Mouse (Mus musculus) thymus, adult 2 months (tissue): ENCODE measurements at regions not wholly inside any gene's neighbourhood (a gene's known extent, or its start where the extent isn't known, plus 50 kb on each side); places are given as distances from the start of the nearest gene placed in this dataset.

Experiments
- DNase-seq: peaks from one replicate; pipeline ENCODE4 v3.0.0; 2021
- H3K27ac ChIP-seq: fragments of 200-500 bp; 2 replicates; pipeline ENCODE4 v1.5.1; 2012; ENCODE audit warnings: low read length, control low read depth; ENCODE audit not compliant: control insufficient read depth, insufficient read depth
- H3K27me3 ChIP-seq: fragments of 200-500 bp; 2 replicates; pipeline ENCODE4 v1.6.1; 2012; ENCODE audit warnings: mild to moderate bottlenecking, low read length, moderate library complexity, mixed read lengths; ENCODE audit not compliant: control insufficient read depth, insufficient read depth
- H3K36me3 ChIP-seq: fragments of 200-500 bp; 2 replicates; pipeline ENCODE4 v1.6.1; 2012; ENCODE audit warnings: mild to moderate bottlenecking, low read length, moderate library complexity; ENCODE audit not compliant: control insufficient read depth, insufficient read depth
- H3K4me1 ChIP-seq: fragments of 200-500 bp; replicated peaks from 2 replicates; pipeline ENCODE4 v1.6.1; 2012; ENCODE audit warnings: low read length; ENCODE audit not compliant: control insufficient read depth, insufficient read depth
- H3K4me3 ChIP-seq: fragments of 200-500 bp; 2 replicates; pipeline ENCODE4 v1.5.1; 2012; ENCODE audit warnings: mild to moderate bottlenecking, low read length, control low read depth, moderate library complexity; ENCODE audit not compliant: control insufficient read depth, insufficient read depth
- CTCF ChIP-seq: fragments of 200-500 bp; IDR thresholded peaks from 2 replicates; pipeline ENCODE4 v1.5.1; 2012; ENCODE audit warnings: mild to moderate bottlenecking, control low read depth, low read length, moderate library complexity, borderline replicate concordance; ENCODE audit not compliant: control insufficient read depth, poor library complexity, insufficient read depth; ENCODE audit errors: extremely low read depth
- POLR2A ChIP-seq: fragments of 200-500 bp; IDR thresholded peaks from 2 replicates; pipeline ENCODE4 v1.6.1; 2012; ENCODE audit warnings: mild to moderate bottlenecking, low read length, control low read depth, moderate library complexity; ENCODE audit not compliant: control insufficient read depth, poor library complexity, insufficient read depth; ENCODE audit errors: extremely low read depth
- WGBS: fragments of 180-500 bp; shearing (Covaris S2); methylation state at CpG from one replicate; pipeline ENCODE4 v1.1.7; 2018; 5-methylcytosine and 5-hydroxymethylcytosine counted together

DNA sequence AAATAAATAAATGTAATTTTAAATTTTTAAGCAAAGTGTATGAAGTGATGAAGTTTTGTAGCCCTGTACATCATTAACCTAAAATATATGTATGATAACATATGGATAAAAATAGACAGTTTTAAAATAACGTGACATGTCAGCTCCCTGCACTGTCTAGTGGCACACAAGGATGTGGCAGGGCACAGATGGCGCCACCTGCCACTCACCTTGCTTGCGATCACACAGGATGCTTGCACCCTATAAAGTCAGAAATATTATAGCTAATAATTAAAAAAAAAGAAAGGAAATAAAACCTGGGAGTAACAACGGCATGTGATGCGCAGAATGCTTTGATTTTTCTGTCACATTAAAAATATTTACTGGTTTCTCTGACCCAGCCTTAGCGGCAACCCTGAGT lies 89.0 kb upstream of the Creb1 start:
- WGBS = 85% methylated on average over 6 of the region's 6 CpGs
- no peaks in the 10 kb centered on the region for H3K27me3 ChIP-seq
- no peak overlapping the region for H3K4me3 ChIP-seq
- H3K4me1 ChIP-seq = peaks cover 2% of the 10 kb centered on the region; the same call in 1 of the 2 replicates
- H3K27ac ChIP-seq = no peak overlapping the region
- TF ChIP-seq CTCF (no peak), POLR2A (no peak)
- no peaks in the 10 kb centered on the region for H3K36me3 ChIP-seq
- no peak for DNase-seq

DNA sequence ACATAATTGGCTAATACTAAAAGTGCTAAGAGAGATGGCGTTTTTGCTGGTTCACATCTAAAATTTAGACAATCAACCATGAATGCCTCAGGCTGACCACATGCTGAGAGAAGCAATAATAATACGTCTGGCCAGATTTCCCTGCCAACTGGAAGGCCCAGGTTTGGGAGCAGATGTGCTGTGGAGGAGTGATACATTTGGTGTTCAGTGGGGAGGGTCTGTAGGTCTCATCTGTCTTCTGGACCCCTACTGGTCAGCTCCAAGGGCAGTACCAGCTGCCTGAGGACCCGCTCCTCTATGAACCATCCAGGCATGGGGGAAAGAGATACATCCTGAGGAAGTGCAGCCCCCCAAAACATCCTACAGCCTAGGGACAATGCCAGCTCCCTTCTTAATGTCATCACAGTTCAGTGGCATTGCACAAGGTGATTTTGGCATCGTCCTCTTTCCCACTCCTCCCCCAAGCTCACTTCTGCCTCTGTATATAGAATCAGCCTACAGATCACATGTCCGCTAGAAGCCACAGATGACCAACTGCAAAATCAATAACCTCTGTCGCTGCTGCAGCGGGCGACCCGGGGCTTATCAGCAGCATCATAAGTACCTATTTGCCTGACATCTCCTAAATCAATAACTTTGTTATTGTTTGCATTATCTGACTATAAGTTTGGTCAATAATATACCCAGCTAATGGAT lies 90.1 kb upstream of the Creb1 start:
- Histone ChIP-seq H3K27ac (no peak overlapping the region), H3K36me3 (no peaks in the 10 kb centered on the region), H3K27me3 (no peaks in the 10 kb centered on the region), H3K4me1 (peaks cover 2% of the 10 kb centered on the region; the same call in 1 of the 2 replicates), H3K4me3 (no peak overlapping the region)
- 93% methylated on average over 9 of the region's 9 CpGs for WGBS
- no peak for DNase-seq
- TF ChIP-seq POLR2A = no peak

DNA sequence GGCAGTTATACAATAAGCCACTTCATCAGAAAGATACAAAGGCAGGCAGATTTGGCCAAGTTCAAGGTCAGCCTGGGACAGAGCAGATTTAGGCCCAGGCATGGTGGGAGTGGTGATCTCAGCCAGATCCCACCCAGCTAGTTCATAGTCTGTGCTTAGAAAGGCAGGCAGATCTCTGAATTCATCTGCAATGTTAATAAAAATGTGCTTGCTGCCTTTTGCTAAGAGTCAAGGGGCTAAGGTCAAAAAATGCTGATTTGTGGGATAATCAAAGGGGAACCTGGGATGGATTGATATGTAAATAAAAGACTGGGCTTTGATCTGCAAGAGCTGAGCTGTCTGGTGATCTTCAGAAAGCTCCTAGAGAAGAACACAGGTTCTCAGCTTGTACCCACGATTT lies 109.2 kb upstream of the Creb1 start:
- H3K4me3 ChIP-seq = no peak overlapping the region
- 74% methylated on average over 1 of the region's 1 CpGs for WGBS
- H3K4me1 ChIP-seq = no peaks in the 10 kb centered on the region
- no peaks in the 10 kb centered on the region for H3K27me3 ChIP-seq
- TF ChIP-seq POLR2A (no peak), CTCF (no peak)
- DNase-seq = no peak
- H3K36me3 ChIP-seq = no peaks in the 10 kb centered on the region
- H3K27ac ChIP-seq = no peak overlapping the region

DNA sequence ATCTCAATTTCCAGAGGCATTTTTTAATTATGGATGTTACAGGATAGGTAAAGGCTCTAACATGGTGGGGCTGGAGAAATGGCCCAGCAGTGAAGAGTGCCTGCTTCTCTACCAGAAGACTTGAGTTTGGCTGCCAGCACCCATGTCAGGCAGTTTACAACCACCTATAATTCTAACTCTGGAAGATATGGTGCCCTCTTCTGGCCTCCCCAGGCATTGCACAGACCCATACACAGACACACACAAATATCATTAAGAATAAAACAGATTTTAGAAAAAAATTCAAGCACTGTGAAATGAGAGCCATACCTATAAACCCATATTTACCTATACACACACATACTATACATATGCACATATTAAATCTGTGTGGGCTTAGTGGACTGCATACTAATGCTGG lies 113.9 kb upstream of the Creb1 start:
- DNase-seq = peak; percentile 10
- no peaks in the 10 kb centered on the region for H3K36me3 ChIP-seq
- H3K27me3 ChIP-seq = no peaks in the 10 kb centered on the region
- no peak for TF ChIP-seq POLR2A
- no peak for TF ChIP-seq CTCF
- H3K27ac ChIP-seq = no peak overlapping the region
- H3K4me3 ChIP-seq = no peak overlapping the region
- H3K4me1 ChIP-seq = no peaks in the 10 kb centered on the region

DNA sequence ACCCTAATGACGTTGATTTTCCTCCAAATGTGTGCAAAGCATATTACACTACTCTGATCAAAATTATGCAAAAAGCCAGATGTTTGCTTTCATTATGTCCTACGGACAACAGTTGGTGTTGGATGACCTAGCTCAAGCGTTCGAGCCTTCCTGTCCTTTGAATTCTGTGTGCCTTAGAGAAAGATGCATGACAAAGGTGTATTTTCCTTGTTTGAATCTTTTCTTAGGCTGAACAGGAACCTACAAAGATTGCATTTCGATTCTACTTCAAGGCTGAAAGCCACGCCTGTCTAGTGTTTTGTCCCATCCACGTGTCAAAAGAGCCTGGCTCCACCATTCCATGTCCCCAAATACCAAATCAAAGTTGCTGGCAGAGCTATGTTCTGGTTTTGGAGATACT lies 116.5 kb upstream of the Creb1 start:
- DNase-seq = no peak
- WGBS = 92% methylated on average over 7 of the region's 7 CpGs
- TF ChIP-seq CTCF = no peak
- no peak for TF ChIP-seq POLR2A

DNA sequence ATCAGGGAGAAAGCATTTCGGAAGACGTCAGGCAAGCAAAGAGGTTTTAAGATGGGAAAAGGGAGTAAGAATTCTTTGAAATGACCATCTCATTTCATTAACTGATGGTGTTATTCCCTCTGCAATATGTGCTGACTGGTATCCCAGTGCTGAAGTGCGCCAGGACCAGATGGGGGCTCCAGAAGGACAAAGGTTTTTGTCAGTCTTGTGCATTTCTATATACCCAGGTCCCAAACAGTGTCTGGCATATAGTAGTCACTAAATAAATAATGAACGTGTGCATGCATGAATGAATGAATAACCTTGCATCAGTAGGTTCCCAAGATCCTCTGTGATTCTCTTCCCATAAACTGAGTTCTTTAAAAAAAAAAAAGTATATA lies 119.3 kb upstream of the Creb1 start:
- no peaks in the 10 kb centered on the region for H3K4me1 ChIP-seq
- no peaks in the 10 kb centered on the region for H3K36me3 ChIP-seq
- 93% methylated on average over 4 of the region's 4 CpGs for WGBS
- TF ChIP-seq POLR2A = no peak
- TF ChIP-seq CTCF = no peak
- no peak for DNase-seq
- no peak overlapping the region for H3K27ac ChIP-seq
- H3K27me3 ChIP-seq = no peaks in the 10 kb centered on the region
- H3K4me3 ChIP-seq = no peak overlapping the region

More for the DNA sequence above, 116.5 kb upstream of the Creb1 start:
- no peaks in the 10 kb centered on the region for H3K27me3 ChIP-seq
- no peaks in the 10 kb centered on the region for H3K4me1 ChIP-seq
- no peak overlapping the region for H3K27ac ChIP-seq
- H3K36me3 ChIP-seq = no peaks in the 10 kb centered on the region
- no peak overlapping the region for H3K4me3 ChIP-seq
